Mouse (Mus musculus) limb, embryonic 13.5 days (tissue): ENCODE data around the gene Ascl5. TPM values are rescaled to one million over a fixed set of nuclear protein-coding genes. Genes with fewer than 3 reads are reported as not detected.

Experiments used
- ATAC-seq: fragments of 200-750 bp; cut with Nextera tagmentation; 2 replicates; pipeline ENCODE4 v1.8.0; 2017; ENCODE audit warnings: low read depth, moderate number of reproducible peaks, moderate TSS enrichment; ENCODE audit not compliant: low FRiP score
- H3K27ac ChIP-seq: fragments of 300-500 bp; sonication (generic); 2 replicates; pipeline ENCODE4 v1.5.1; 2015; ENCODE audit warnings: inconsistent platforms, mild to moderate bottlenecking, moderate library complexity
- H3K27me3 ChIP-seq: fragments of 300-500 bp; sonication (generic); 2 replicates; pipeline ENCODE4 v1.6.1; 2015; ENCODE audit warnings: mild to moderate bottlenecking, inconsistent platforms
- H3K36me3 ChIP-seq: fragments of 300-500 bp; sonication (generic); 2 replicates; pipeline ENCODE4 v1.6.1; 2015; ENCODE audit warnings: inconsistent platforms, mild to moderate bottlenecking, moderate library complexity
- H3K4me1 ChIP-seq: fragments of 300-500 bp; sonication (generic); 2 replicates; pipeline ENCODE4 v1.6.1; 2015; ENCODE audit warnings: inconsistent platforms
- H3K4me2 ChIP-seq: fragments of 300-500 bp; sonication (generic); replicated peaks from 2 replicates; pipeline ENCODE4 v1.6.1; 2015; ENCODE audit warnings: inconsistent platforms, mild to moderate bottlenecking, moderate library complexity
- H3K4me3 ChIP-seq: fragments of 300-500 bp; sonication (generic); 2 replicates; pipeline ENCODE4 v1.5.1; 2015; ENCODE audit warnings: moderate library complexity, mild to moderate bottlenecking, inconsistent platforms
- H3K9ac ChIP-seq: fragments of 300-500 bp; sonication (generic); 2 replicates; pipeline ENCODE4 v1.6.1; 2015; ENCODE audit warnings: mild to moderate bottlenecking, inconsistent platforms
- H3K9me3 ChIP-seq: fragments of 300-500 bp; sonication (generic); 2 replicates; pipeline ENCODE4 v1.6.1; 2016; ENCODE audit warnings: inconsistent platforms
- WGBS: fragments of 180-500 bp; shearing (Covaris S2); methylation state at CpG from one replicate; pipeline ENCODE4 v1.1.7; 2015; 5-methylcytosine and 5-hydroxymethylcytosine counted together
- polyA plus RNA-seq: library from polyadenylated mRNA; unstranded; fragments of >200 nt; fragmentation: Nextera tagmentation; extraction: Ambion mirVana; gene quantifications from 2 replicates; pipeline ENCODE4 v1.2.1, GENCODE M21; 2015

The Ascl5 gene
- polyA plus RNA-seq, 1 experiment from 2014 or later = not detected

- H3K36me3 ChIP-seq = no peaks in the 10 kb centered on the region
- H3K4me2 ChIP-seq = peak within 1 kb of the TSS; percentile 68; the same call in 1 of the 2 replicates
- WGBS = 33% methylated on average over 11 of the region's 11 CpGs
- H3K9ac ChIP-seq = peak within 1 kb of the TSS; percentile 8; the same call in 1 of the 2 replicates
- no peak within 1 kb of the TSS for H3K4me3 ChIP-seq
- peak; percentile 43 for ATAC-seq
- H3K4me1 ChIP-seq = peaks cover 9% of the 10 kb centered on the region
- no peak within 1 kb of the TSS for H3K27ac ChIP-seq
- H3K9me3 ChIP-seq = no peaks in the 10 kb centered on the region
- H3K27me3 ChIP-seq = peaks cover 60% of the 10 kb centered on the region
Observed at GRCm38 (mm10) chr1:136052547-136052946, 1.9 kb downstream of the Ascl5 start, which contains the start of gene Cacna1s. Gene Cacna1s, plus strand, starts transcription at chr1:136052750.

GRCm38 (mm10) chr1:136055771-136056170, 5.2 kb downstream of the Ascl5 start:
- Histone ChIP-seq H3K9ac (no peak overlapping the region), H3K9me3 (no peaks in the 10 kb centered on the region), H3K27me3 (peaks cover 29% of the 10 kb centered on the region), H3K36me3 (no peaks in the 10 kb centered on the region), H3K4me3 (no peak overlapping the region), H3K4me2 (no peak overlapping the region), H3K4me1 (peaks cover 6% of the 10 kb centered on the region), H3K27ac (no peak overlapping the region)
- 80% methylated on average over 3 of the region's 3 CpGs for WGBS
- no peak for ATAC-seq

- ATAC-seq = no peak
- Histone ChIP-seq H3K9ac (no peak overlapping the region), H3K4me3 (no peak overlapping the region), H3K4me2 (no peak overlapping the region), H3K27ac (no peak overlapping the region), H3K9me3 (no peaks in the 10 kb centered on the region), H3K36me3 (no peaks in the 10 kb centered on the region), H3K4me1 (no peaks in the 10 kb centered on the region), H3K27me3 (peaks cover 4% of the 10 kb centered on the region; the same call in 1 of the 2 replicates)
- 51% methylated on average over 3 of the region's 3 CpGs for WGBS
Observed at GRCm38 (mm10) chr1:136058594-136058993, 8.0 kb downstream of the Ascl5 start.

GRCm38 (mm10) chr1:136061041-136061789, 10.6 kb downstream of the Ascl5 start:
- H3K27ac ChIP-seq = no peak overlapping the region
- H3K36me3 ChIP-seq = no peaks in the 10 kb centered on the region
- H3K4me3 ChIP-seq = no peak overlapping the region
- 54% methylated on average over 9 of the region's 9 CpGs for WGBS
- no peak overlapping the region for H3K9ac ChIP-seq
- 0 out of 2 replicates have a peak, but pooled peaks have one; percentile 12 for ATAC-seq
- no peaks in the 10 kb centered on the region for H3K9me3 ChIP-seq
- H3K27me3 ChIP-seq = no peaks in the 10 kb centered on the region
- no peaks in the 10 kb centered on the region for H3K4me1 ChIP-seq
- H3K4me2 ChIP-seq = no peak overlapping the region

GRCm38 (mm10) chr1:136061790-136062141, 11.2 kb downstream of the Ascl5 start:
- H3K4me3 ChIP-seq = no peak overlapping the region
- H3K9me3 ChIP-seq = no peaks in the 10 kb centered on the region
- H3K27ac ChIP-seq = no peak overlapping the region
- 0 out of 2 replicates have a peak, but pooled peaks have one; percentile 7 for ATAC-seq
- no peak overlapping the region for H3K4me2 ChIP-seq
- no peaks in the 10 kb centered on the region for H3K4me1 ChIP-seq
- no peaks in the 10 kb centered on the region for H3K27me3 ChIP-seq
- H3K36me3 ChIP-seq = no peaks in the 10 kb centered on the region
- 92% methylated on average over 7 of the region's 7 CpGs for WGBS
- H3K9ac ChIP-seq = no peak overlapping the region

- no peaks in the 10 kb centered on the region for H3K4me1 ChIP-seq
- no peaks in the 10 kb centered on the region for H3K9me3 ChIP-seq
- no peak overlapping the region for H3K4me2 ChIP-seq
- H3K36me3 ChIP-seq = no peaks in the 10 kb centered on the region
- H3K27me3 ChIP-seq = no peaks in the 10 kb centered on the region
- H3K27ac ChIP-seq = no peak overlapping the region
- ATAC-seq = no peak
- WGBS = 73% methylated on average over 5 of the region's 5 CpGs
- H3K9ac ChIP-seq = no peak overlapping the region
- H3K4me3 ChIP-seq = no peak overlapping the region
Observed at GRCm38 (mm10) chr1:136063991-136064390, 13.4 kb downstream of the Ascl5 start.

- no peaks in the 10 kb centered on the region for H3K4me1 ChIP-seq
- no peak overlapping the region for H3K4me2 ChIP-seq
- no peak overlapping the region for H3K4me3 ChIP-seq
- no peak overlapping the region for H3K9ac ChIP-seq
- H3K36me3 ChIP-seq = no peaks in the 10 kb centered on the region
- 45% methylated on average over 1 of the region's 1 CpGs for WGBS
- no peak; the same call in 1 of the 2 replicates for ATAC-seq
- no peak overlapping the region for H3K27ac ChIP-seq
- H3K9me3 ChIP-seq = no peaks in the 10 kb centered on the region
- no peaks in the 10 kb centered on the region for H3K27me3 ChIP-seq
Observed at GRCm38 (mm10) chr1:136066621-136067020, 16.0 kb downstream of the Ascl5 start.

- no peak for ATAC-seq
- H3K9ac ChIP-seq = no peak overlapping the region
- H3K4me2 ChIP-seq = no peak overlapping the region
- no peaks in the 10 kb centered on the region for H3K36me3 ChIP-seq
- WGBS = 59% methylated on average over 3 of the region's 3 CpGs
- no peak overlapping the region for H3K4me3 ChIP-seq
- H3K27me3 ChIP-seq = no peaks in the 10 kb centered on the region
- H3K9me3 ChIP-seq = no peaks in the 10 kb centered on the region
- H3K4me1 ChIP-seq = no peaks in the 10 kb centered on the region
- no peak overlapping the region for H3K27ac ChIP-seq
Observed at GRCm38 (mm10) chr1:136067579-136067978, 17.0 kb downstream of the Ascl5 start.

GRCm38 (mm10) chr1:136076086-136076485, 25.5 kb downstream of the Ascl5 start:
- H3K9ac ChIP-seq = no peak overlapping the region
- H3K9me3 ChIP-seq = no peaks in the 10 kb centered on the region
- no peak for ATAC-seq
- WGBS = 6% methylated on average over 3 of the region's 3 CpGs
- no peak overlapping the region for H3K4me3 ChIP-seq
- H3K4me1 ChIP-seq = no peaks in the 10 kb centered on the region
- H3K36me3 ChIP-seq = no peaks in the 10 kb centered on the region
- no peaks in the 10 kb centered on the region for H3K27me3 ChIP-seq
- H3K4me2 ChIP-seq = no peak overlapping the region
- H3K27ac ChIP-seq = no peak overlapping the region

- H3K4me3 ChIP-seq = no peak overlapping the region
- H3K9ac ChIP-seq = no peak overlapping the region
- no peaks in the 10 kb centered on the region for H3K27me3 ChIP-seq
- no peaks in the 10 kb centered on the region for H3K4me1 ChIP-seq
- H3K27ac ChIP-seq = no peak overlapping the region
- WGBS = 61% methylated on average over 4 of the region's 4 CpGs
- ATAC-seq = no peak
- no peaks in the 10 kb centered on the region for H3K36me3 ChIP-seq
- H3K4me2 ChIP-seq = no peak overlapping the region
- peaks cover 5% of the 10 kb centered on the region; the same call in 1 of the 2 replicates for H3K9me3 ChIP-seq
Observed at GRCm38 (mm10) chr1:136077656-136078055, 27.1 kb downstream of the Ascl5 start.

- H3K9me3 ChIP-seq = peaks cover 5% of the 10 kb centered on the region; the same call in 1 of the 2 replicates
- no peak for ATAC-seq
- H3K27ac ChIP-seq = no peak overlapping the region
- WGBS = 87% methylated on average over 1 of the region's 1 CpGs
- H3K4me3 ChIP-seq = no peak overlapping the region
- H3K27me3 ChIP-seq = no peaks in the 10 kb centered on the region
- no peak overlapping the region for H3K9ac ChIP-seq
- no peaks in the 10 kb centered on the region for H3K36me3 ChIP-seq
- no peak overlapping the region for H3K4me2 ChIP-seq
- no peaks in the 10 kb centered on the region for H3K4me1 ChIP-seq
Observed at GRCm38 (mm10) chr1:136081161-136081560, 30.6 kb downstream of the Ascl5 start.

- Histone ChIP-seq H3K27me3 (no peaks in the 10 kb centered on the region; the same call in 1 of the 2 replicates), H3K36me3 (no peaks in the 10 kb centered on the region), H3K4me1 (no peaks in the 10 kb centered on the region), H3K27ac (no peak overlapping the region), H3K9ac (no peak overlapping the region), H3K4me3 (no peak overlapping the region), H3K9me3 (peaks cover 5% of the 10 kb centered on the region; the same call in 1 of the 2 replicates), H3K4me2 (no peak overlapping the region)
- ATAC-seq = no peak
- WGBS = 80% methylated on average over 3 of the region's 3 CpGs
Observed at GRCm38 (mm10) chr1:136085988-136086685, 35.5 kb downstream of the Ascl5 start.
